Mouse (Mus musculus) forebrain, embryonic 16.5 days (tissue): ENCODE results near the gene AI464131. TPM values are rescaled to one million over a fixed set of nuclear protein-coding genes. Genes with fewer than 3 reads are reported as not detected.
"Not testable (repeated sequence)": the region's sequence is repeated elsewhere in the genome, so short reads cannot be mapped to it uniquely, and the experiment has no call there.

Experiments used
- ATAC-seq: fragments of 200-750 bp; cut with Nextera tagmentation; 2 replicates; pipeline ENCODE4 v1.8.0; 2017; ENCODE audit warnings: mild to moderate bottlenecking, moderate library complexity
- H3K27ac ChIP-seq: fragments of 300-500 bp; sonication (generic); 2 replicates; pipeline ENCODE4 v1.5.1; 2014; ENCODE audit warnings: low read length, control low read depth
- H3K27me3 ChIP-seq: fragments of 300-500 bp; sonication (generic); replicated peaks from 2 replicates; pipeline ENCODE4 v1.6.1; 2014; ENCODE audit warnings: low read length; ENCODE audit not compliant: control insufficient read depth, insufficient read depth
- H3K36me3 ChIP-seq: fragments of 300-500 bp; sonication (generic); 2 replicates; pipeline ENCODE4 v1.6.1; 2014; ENCODE audit not compliant: control insufficient read depth, insufficient read depth
- H3K4me1 ChIP-seq: fragments of 300-500 bp; sonication (generic); replicated peaks from 2 replicates; pipeline ENCODE4 v1.6.1; 2014; ENCODE audit warnings: low read length; ENCODE audit not compliant: control insufficient read depth, insufficient read depth
- H3K4me2 ChIP-seq: fragments of 300-500 bp; sonication (generic); 2 replicates; pipeline ENCODE4 v1.6.1; 2014; ENCODE audit warnings: mild to moderate bottlenecking, low read length, control low read depth
- H3K4me3 ChIP-seq: fragments of 300-500 bp; sonication (generic); replicated peaks from 2 replicates; pipeline ENCODE4 v1.5.1; 2014; ENCODE audit warnings: mild to moderate bottlenecking, low read length, control low read depth
- H3K9ac ChIP-seq: fragments of 300-500 bp; sonication (generic); replicated peaks from 2 replicates; pipeline ENCODE4 v1.6.1; 2014; ENCODE audit warnings: low read depth, low read length, control low read depth
- H3K9me3 ChIP-seq: fragments of 300-500 bp; sonication (generic); 2 replicates; pipeline ENCODE4 v1.6.1; 2016; ENCODE audit warnings: low read length; ENCODE audit not compliant: control insufficient read depth
- WGBS: fragments of 180-500 bp; shearing (Covaris S2); extraction: QIAGEN DNeasy Blood & Tissue Kit; methylation state at CpG from one replicate; pipeline ENCODE4 v1.1.7; 2014; 5-methylcytosine and 5-hydroxymethylcytosine counted together
- polyA plus RNA-seq: library from polyadenylated mRNA; unstranded; fragments of >200 nt; fragmentation: Nextera tagmentation; extraction: Ambion mirVana; gene quantifications from 2 replicates; pipeline ENCODE4 v1.2.1, GENCODE M21; 2015

AI464131 gene
- polyA plus RNA-seq, 1 experiment from 2014 or later = 2.8 TPM

- WGBS = 48% methylated on average over 17 of the region's 17 CpGs
- Histone ChIP-seq H3K27ac (no peak overlapping the region), H3K9me3 (no peaks in the 10 kb centered on the region)
Observed at GRCm38 (mm10) chr4:41468396-41469080, 34.3 kb downstream of the AI464131 start.

GRCm38 (mm10) chr4:41465287-41465665 is 37.6 kb downstream of the AI464131 start:
- H3K9ac ChIP-seq = peak overlapping the region; percentile 76
- H3K27me3 ChIP-seq = no peaks in the 10 kb centered on the region
- peak overlapping the region; percentile 50; the same call in 1 of the 2 replicates for H3K27ac ChIP-seq
- peaks cover 19% of the 10 kb centered on the region for H3K4me1 ChIP-seq
- 2% methylated on average over 17 of the region's 17 CpGs for WGBS
- peak overlapping the region; percentile 66 for H3K4me2 ChIP-seq
- peak; percentile 3; the same call in 1 of the 2 replicates for ATAC-seq
- H3K9me3 ChIP-seq = no peaks in the 10 kb centered on the region
- peak overlapping the region; percentile 85 for H3K4me3 ChIP-seq
- H3K36me3 ChIP-seq = no peaks in the 10 kb centered on the region

More at GRCm38 (mm10) chr4:41468396-41469080, 34.3 kb downstream of the AI464131 start:
- Histone ChIP-seq H3K4me1 (peaks cover 39% of the 10 kb centered on the region), H3K27me3 (no peaks in the 10 kb centered on the region), H3K36me3 (no peaks in the 10 kb centered on the region), H3K4me2 (no peak overlapping the region), H3K4me3 (no peak overlapping the region), H3K9ac (no peak overlapping the region)
- ATAC-seq = no peak

DNA sequence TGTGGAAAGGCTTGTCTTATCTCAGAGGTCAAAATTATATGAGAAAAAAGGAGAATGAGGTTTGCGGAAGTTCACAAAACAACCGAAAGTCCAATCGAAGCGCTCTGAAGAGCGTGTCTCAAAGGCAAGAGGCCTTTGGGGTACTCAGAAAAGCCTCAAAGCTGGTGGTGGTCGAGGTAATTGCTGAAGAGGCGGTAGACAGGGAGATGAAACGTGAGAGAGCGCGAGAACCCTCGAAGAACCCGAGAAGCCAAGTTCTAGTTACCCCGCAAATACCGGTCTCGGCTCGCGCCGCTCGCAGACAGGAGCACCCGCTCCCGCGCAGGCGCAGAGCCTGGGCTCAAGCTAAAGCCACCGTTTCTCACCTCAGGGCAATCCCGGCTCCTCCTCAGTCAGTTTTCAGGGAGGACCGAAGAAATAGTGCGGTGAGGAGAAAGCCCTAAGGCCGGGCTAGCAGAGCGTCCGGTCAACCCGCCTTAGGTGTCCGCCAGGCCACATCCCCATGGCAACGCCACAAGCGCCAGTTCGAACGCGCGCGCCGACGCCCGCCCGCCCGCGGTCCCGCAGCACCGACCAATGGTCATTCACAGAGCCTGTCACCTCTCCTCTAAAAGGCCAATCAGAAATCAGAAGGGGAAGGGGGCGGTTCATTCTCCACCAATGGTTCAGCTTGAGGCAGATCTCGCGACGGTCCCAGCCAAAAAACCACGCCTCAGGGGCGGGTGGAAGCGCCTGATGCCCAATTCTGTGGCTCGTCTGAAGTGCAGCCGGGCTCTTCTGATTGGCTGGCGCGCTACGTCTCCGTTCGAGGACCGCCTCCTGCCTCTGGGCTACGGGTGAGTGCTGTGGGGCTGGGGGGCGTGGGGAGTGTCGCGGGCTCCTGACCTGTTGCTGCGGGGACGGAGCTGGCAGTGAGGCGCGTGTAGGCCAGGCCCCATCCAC is 38.3 kb downstream of the AI464131 start, which contains the start of the genes Kif24 and Nudt2:
Gene Kif24 (minus strand): TSS at position 543 of the 942 bp plus-strand sequence.
Gene Nudt2 (plus strand): TSS at position 807 of the 942 bp plus-strand sequence.
- Histone ChIP-seq H3K4me1 (peaks cover 12% of the 10 kb centered on the region), H3K4me2 (peak within 1 kb of the TSS; percentile 86), H3K36me3 (no peaks in the 10 kb centered on the region), H3K27me3 (no peaks in the 10 kb centered on the region), H3K9me3 (no peaks in the 10 kb centered on the region), H3K9ac (peak within 1 kb of the TSS; percentile 76), H3K4me3 (peak within 1 kb of the TSS; percentile 85), H3K27ac (peak within 1 kb of the TSS; percentile 50; the same call in 1 of the 2 replicates)
- peak; percentile 98 for ATAC-seq
- WGBS = under 1% methylated on average over 70 of the region's 70 CpGs

GRCm38 (mm10) chr4:41463051-41463738 is 39.7 kb downstream of the AI464131 start:
- H3K9me3 ChIP-seq, H3K27me3 ChIP-seq, H3K9ac ChIP-seq, H3K4me3 ChIP-seq, H3K27ac ChIP-seq, ATAC-seq, H3K4me2 ChIP-seq, H3K4me1 ChIP-seq, H3K36me3 ChIP-seq: not testable (repeated sequence)
- 84% methylated on average over 3 of the region's 3 CpGs for WGBS

DNA sequence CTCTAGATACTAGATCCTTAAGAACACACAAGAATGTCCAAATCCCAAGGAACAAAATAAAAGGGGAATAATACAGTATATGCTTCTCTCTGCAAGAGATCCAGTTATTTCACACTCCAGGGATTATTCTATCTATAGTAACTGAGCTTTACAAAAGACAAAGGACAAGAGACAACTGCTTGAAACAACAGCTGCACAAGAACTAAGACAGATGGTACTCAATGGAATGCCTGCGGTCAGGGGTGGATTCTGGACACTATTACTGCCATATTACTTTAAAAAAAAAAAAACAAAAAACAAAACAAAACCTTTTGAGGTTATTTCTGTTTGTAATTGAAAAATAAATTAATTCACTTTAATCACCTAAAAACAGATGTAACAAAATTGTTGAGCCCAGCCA is 42.2 kb downstream of the AI464131 start:
- ATAC-seq = no peak
- no peak overlapping the region for H3K9ac ChIP-seq
- H3K4me2 ChIP-seq = no peak overlapping the region
- H3K9me3 ChIP-seq = no peaks in the 10 kb centered on the region
- 97% methylated on average over 1 of the region's 1 CpGs for WGBS
- no peaks in the 10 kb centered on the region for H3K36me3 ChIP-seq
- peaks cover 8% of the 10 kb centered on the region for H3K4me1 ChIP-seq
- H3K27ac ChIP-seq = no peak overlapping the region
- no peaks in the 10 kb centered on the region for H3K27me3 ChIP-seq
- H3K4me3 ChIP-seq = no peak overlapping the region

DNA sequence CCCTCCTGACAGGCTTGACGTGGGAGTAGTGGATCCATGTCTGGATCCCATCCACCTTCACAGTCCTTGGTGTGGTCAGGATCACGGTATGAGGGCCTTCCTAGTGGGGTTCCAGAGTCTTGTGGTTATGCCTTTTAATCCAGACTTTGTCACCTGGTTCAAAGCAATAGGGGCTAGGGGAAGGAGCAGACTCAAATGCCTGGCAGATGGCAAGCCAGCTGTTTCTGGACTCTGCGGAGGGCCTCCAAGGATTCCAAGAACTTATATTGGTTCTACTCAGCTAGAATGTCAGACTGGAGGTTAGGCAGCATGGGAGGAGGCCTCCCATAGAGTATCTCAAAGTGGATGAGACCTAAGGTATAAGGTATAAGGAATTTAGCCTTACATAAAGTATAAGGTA is 55.3 kb downstream of the AI464131 start:
- no peaks in the 10 kb centered on the region for H3K4me1 ChIP-seq
- ATAC-seq = no peak
- 100% methylated on average over 3 of the region's 3 CpGs for WGBS
- no peaks in the 10 kb centered on the region for H3K9me3 ChIP-seq
- H3K4me2 ChIP-seq = no peak overlapping the region
- H3K27ac ChIP-seq = no peak overlapping the region
- no peak overlapping the region for H3K4me3 ChIP-seq
- H3K27me3 ChIP-seq = no peaks in the 10 kb centered on the region
- no peak overlapping the region for H3K9ac ChIP-seq
- no peaks in the 10 kb centered on the region for H3K36me3 ChIP-seq

Other genes starting within 250 kb of the AI464131 start
- gene Ubap2, start 227.9 kb downstream of the AI464131 start, polyA plus RNA-seq = 62.5 and 63.5 TPM in 2 replicates
- gene Dcaf12, start 188.2 kb downstream of the AI464131 start, polyA plus RNA-seq = 88.9 and 101 TPM in 2 replicates
- gene Ubap1, start 154.1 kb downstream of the AI464131 start, polyA plus RNA-seq = 73.6 and 82.4 TPM in 2 replicates
- 3.7 and 4.9 TPM in 2 replicates for gene Kif24, start 38.2 kb downstream of the AI464131 start, polyA plus RNA-seq
- 68.2 and 71.7 TPM in 2 replicates for gene Nudt2, start 37.9 kb downstream of the AI464131 start, polyA plus RNA-seq
- gene 1110017D15Rik, start 14.3 kb upstream of the AI464131 start, polyA plus RNA-seq = 8.8 and 11.1 TPM in 2 replicates
- 13.7 and 14.2 TPM in 2 replicates for gene Fam219a, start 66.5 kb upstream of the AI464131 start, polyA plus RNA-seq
- 1.2 and 1.7 TPM in 2 replicates for gene Dnaic1, start 66.7 kb upstream of the AI464131 start, polyA plus RNA-seq
- 51.5 and 68.4 TPM in 2 replicates for gene Enho, start 137.2 kb upstream of the AI464131 start, polyA plus RNA-seq
- gene Cntfr, start 194.0 kb upstream of the AI464131 start, polyA plus RNA-seq = 12.3 and 16.7 TPM in 2 replicates
- gene Il11ra1, start 196.9 kb upstream of the AI464131 start, polyA plus RNA-seq = 28.3 and 29.2 TPM in 2 replicates
- gene Rpp25l, start 210.5 kb upstream of the AI464131 start, polyA plus RNA-seq = 51.7 and 60.5 TPM in 2 replicates
- gene Dctn3, start 220.1 kb upstream of the AI464131 start, polyA plus RNA-seq = 304 and 315 TPM in 2 replicates
- not detected in 2 replicates for gene Arid3c, start 228.1 kb upstream of the AI464131 start, polyA plus RNA-seq